Mouse (Mus musculus) lung, embryonic 14.5 days (tissue): Measurements from ENCODE around the gene Acot7. TPM values are rescaled to one million over a fixed set of nuclear protein-coding genes. Genes with fewer than 3 reads are reported as not detected.

Experiments
- ATAC-seq: fragments of 200-750 bp; cut with Nextera tagmentation; 2 replicates; pipeline ENCODE4 v1.8.0; 2017; ENCODE audit warnings: mild to moderate bottlenecking, moderate TSS enrichment, moderate library complexity; ENCODE audit not compliant: insufficient read depth
- DNase-seq: peaks from one replicate; pipeline ENCODE4 v3.0.0-alpha.2; 2015
- H3K27ac ChIP-seq: fragments of 300-500 bp; sonication (generic); 2 replicates; pipeline ENCODE4 v1.5.1; 2014; ENCODE audit warnings: low read depth, mild to moderate bottlenecking, moderate library complexity
- H3K27me3 ChIP-seq: fragments of 300-500 bp; sonication (generic); 2 replicates; pipeline ENCODE4 v1.6.1; 2014; ENCODE audit warnings: low read length, control low read depth; ENCODE audit not compliant: insufficient read depth
- H3K36me3 ChIP-seq: fragments of 300-500 bp; sonication (generic); 2 replicates; pipeline ENCODE4 v1.6.1; 2014; ENCODE audit warnings: control low read depth; ENCODE audit not compliant: insufficient read depth
- H3K4me1 ChIP-seq: fragments of 300-500 bp; sonication (generic); 2 replicates; pipeline ENCODE4 v1.6.1; 2014; ENCODE audit warnings: antibody characterized with exemption, control low read depth; ENCODE audit not compliant: insufficient read depth
- H3K4me2 ChIP-seq: fragments of 300-500 bp; sonication (generic); 2 replicates; pipeline ENCODE4 v1.6.1; 2014; ENCODE audit warnings: mild to moderate bottlenecking
- H3K4me3 ChIP-seq: fragments of 300-500 bp; sonication (generic); 2 replicates; pipeline ENCODE4 v1.5.1; 2014; ENCODE audit warnings: low read depth, low read length
- H3K9ac ChIP-seq: fragments of 300-500 bp; sonication (generic); 2 replicates; pipeline ENCODE4 v1.6.1; 2014
- H3K9me3 ChIP-seq: fragments of 300-500 bp; sonication (generic); 2 replicates; pipeline ENCODE4 v1.6.1; 2016; ENCODE audit warnings: low read depth, low read length, control low read depth
- CTCF ChIP-seq: IDR thresholded peaks from 2 replicates; pipeline ENCODE4 v1.5.1; 2016; ENCODE audit warnings: antibody characterized with exemption, low read depth
- WGBS: fragments of 180-500 bp; shearing (Covaris S2); extraction: QIAGEN DNeasy Blood & Tissue Kit; methylation state at CpG from one replicate; pipeline ENCODE4 v1.1.7; 2014; 5-methylcytosine and 5-hydroxymethylcytosine counted together
- polyA plus RNA-seq: library from polyadenylated mRNA; unstranded; fragments of >200 nt; fragmentation: Nextera tagmentation; extraction: Ambion mirVana; gene quantifications from 2 replicates; pipeline ENCODE4 v1.2.1, GENCODE M21; 2014

The Acot7 gene
- polyA plus RNA-seq, 1 experiment from 2014 or later = 55.8 TPM

GRCm38 (mm10) chr4:152281601-152282000 lies 103.7 kb downstream of the Acot7 start:
- no peak for TF ChIP-seq CTCF
- Histone ChIP-seq H3K9ac (no peak overlapping the region), H3K9me3 (no peaks in the 10 kb centered on the region), H3K4me3 (no peak overlapping the region), H3K27ac (no peak overlapping the region), H3K27me3 (peaks cover 63% of the 10 kb centered on the region), H3K4me1 (no peaks in the 10 kb centered on the region), H3K36me3 (peaks cover 14% of the 10 kb centered on the region; the same call in 1 of the 2 replicates), H3K4me2 (no peak overlapping the region)
- ATAC-seq = no peak
- no peak for DNase-seq
- WGBS = 47% methylated on average over 15 of the region's 15 CpGs

GRCm38 (mm10) chr4:152282721-152283120 lies 104.8 kb downstream of the Acot7 start:
- H3K4me2 ChIP-seq = peak overlapping the region; percentile 58
- 13% methylated on average over 32 of the region's 34 CpGs for WGBS
- H3K9me3 ChIP-seq = no peaks in the 10 kb centered on the region
- no peaks in the 10 kb centered on the region for H3K4me1 ChIP-seq
- peaks cover 74% of the 10 kb centered on the region for H3K27me3 ChIP-seq
- H3K27ac ChIP-seq = no peak overlapping the region
- no peak for TF ChIP-seq CTCF
- ATAC-seq = peak; percentile 9; the same call in 1 of the 2 replicates
- no peak for DNase-seq
- H3K9ac ChIP-seq = peak overlapping the region; percentile 16; the same call in 1 of the 2 replicates
- H3K36me3 ChIP-seq = peaks cover 14% of the 10 kb centered on the region; the same call in 1 of the 2 replicates
- peak overlapping the region; percentile 27 for H3K4me3 ChIP-seq

- H3K4me1 ChIP-seq = no peaks in the 10 kb centered on the region
- peaks cover 80% of the 10 kb centered on the region for H3K27me3 ChIP-seq
- DNase-seq = peak; percentile 93
- peak; percentile 68 for TF ChIP-seq CTCF
- no peaks in the 10 kb centered on the region for H3K9me3 ChIP-seq
- peak overlapping the region; percentile 16; the same call in 1 of the 2 replicates for H3K9ac ChIP-seq
- 4% methylated on average over 68 of the region's 70 CpGs for WGBS
- H3K36me3 ChIP-seq = peaks cover 14% of the 10 kb centered on the region; the same call in 1 of the 2 replicates
- H3K4me2 ChIP-seq = peak overlapping the region; percentile 58
- ATAC-seq = peak; percentile 88
- peak overlapping the region; percentile 27 for H3K4me3 ChIP-seq
- no peak overlapping the region for H3K27ac ChIP-seq
Measured at GRCm38 (mm10) chr4:152283186-152283950, 105.4 kb downstream of the Acot7 start.

GRCm38 (mm10) chr4:152285505-152285904 lies 107.6 kb downstream of the Acot7 start:
- Histone ChIP-seq H3K4me2 (no peak overlapping the region), H3K9me3 (no peaks in the 10 kb centered on the region), H3K9ac (no peak overlapping the region), H3K27ac (no peak overlapping the region), H3K36me3 (0 out of 2 replicates have a peak, but pooled peaks cover 3% of the 10 kb centered on the region), H3K4me3 (no peak overlapping the region), H3K27me3 (peaks cover 93% of the 10 kb centered on the region), H3K4me1 (no peaks in the 10 kb centered on the region)
- DNase-seq (peak; percentile 90), ATAC-seq (no peak)
- peak; percentile 71 for TF ChIP-seq CTCF
- 3% methylated on average over 10 of the region's 10 CpGs for WGBS

GRCm38 (mm10) chr4:152286183-152286582 lies 108.2 kb downstream of the Acot7 start:
- TF ChIP-seq CTCF = no peak
- H3K36me3 ChIP-seq = no peaks in the 10 kb centered on the region
- no peaks in the 10 kb centered on the region for H3K9me3 ChIP-seq
- H3K9ac ChIP-seq = no peak overlapping the region
- 5% methylated on average over 32 of the region's 32 CpGs for whole genome bisulfite sequencing
- H3K4me3 ChIP-seq = no peak overlapping the region
- no peaks in the 10 kb centered on the region for H3K4me1 ChIP-seq
- peak overlapping the region; percentile 37; the same call in 1 of the 2 replicates for H3K4me2 ChIP-seq
- ATAC-seq = no peak
- H3K27me3 ChIP-seq = peaks cover 93% of the 10 kb centered on the region
- H3K27ac ChIP-seq = no peak overlapping the region
- no peak for DNase-seq

- Histone ChIP-seq H3K36me3 (no peaks in the 10 kb centered on the region), H3K27me3 (peaks cover 93% of the 10 kb centered on the region), H3K27ac (no peak overlapping the region), H3K4me2 (no peak overlapping the region), H3K9ac (no peak overlapping the region), H3K9me3 (no peaks in the 10 kb centered on the region), H3K4me3 (no peak overlapping the region), H3K4me1 (no peaks in the 10 kb centered on the region)
- ATAC-seq (no peak), DNase-seq (peak; percentile 83)
- WGBS = 7% methylated on average over 26 of the region's 26 CpGs
- TF ChIP-seq CTCF = no peak
Measured at GRCm38 (mm10) chr4:152286887-152287286, 109.0 kb downstream of the Acot7 start.

GRCm38 (mm10) chr4:152287317-152288120 lies 109.6 kb downstream of the Acot7 start:
- WGBS = 19% methylated on average over 19 of the region's 19 CpGs
- Histone ChIP-seq H3K4me1 (no peaks in the 10 kb centered on the region), H3K4me3 (no peak overlapping the region), H3K4me2 (no peak overlapping the region), H3K9ac (no peak overlapping the region), H3K27ac (no peak overlapping the region), H3K36me3 (no peaks in the 10 kb centered on the region), H3K9me3 (no peaks in the 10 kb centered on the region), H3K27me3 (peaks cover 93% of the 10 kb centered on the region)
- DNase-seq = no peak
- no peak for TF ChIP-seq CTCF
- ATAC-seq = no peak
